Mouse (Mus musculus) heart, adult 9 months (tissue): Measurements from ENCODE around the gene Trpv6.

Source experiments
- DNase-seq, 2 experiments: peaks; one replicate each; pipeline ENCODE4 v3.0.0; 2022; ENCODE audit warnings: low spot score in 2 of 2

The Trpv6 gene

GRCm38 (mm10) chr6:41636178-41636577 lies at the start of gene Trpv6:
TSS of gene Trpv6 (minus strand) at chr6:41636405.
- DNase-seq: no peak

- no peak for DNase-seq
Measured at GRCm38 (mm10) chr6:41685596-41685995, 49.4 kb upstream of the Trpv6 start.

- DNase-seq: no peak
Measured at GRCm38 (mm10) chr6:41684911-41685310, 48.7 kb upstream of the Trpv6 start.

DNA sequence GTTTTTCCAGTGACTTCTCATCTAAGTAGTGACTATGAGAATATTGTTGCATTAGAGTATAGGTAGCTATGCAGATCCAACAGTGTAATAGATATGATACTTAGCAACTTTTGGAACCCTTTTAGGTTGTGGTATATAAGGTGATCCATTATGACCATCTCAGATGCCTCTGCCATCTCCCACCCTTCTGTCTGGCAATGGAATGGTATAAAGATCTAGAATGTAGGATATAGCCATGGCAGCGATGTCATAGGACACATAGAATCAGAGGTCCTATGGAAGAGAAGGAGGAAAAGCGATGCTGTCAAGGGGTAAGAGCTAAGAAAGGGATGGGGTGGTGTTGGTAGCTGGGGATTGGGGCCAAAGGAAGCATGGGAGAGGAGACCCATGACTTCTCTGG lies 47.9 kb upstream of the Trpv6 start, which contains the start of gene Llcfc1:
Gene Llcfc1, plus strand, starts transcription at position 301 of the 400 bp plus-strand sequence.
- DNase-seq: no peak

GRCm38 (mm10) chr6:41681656-41682055 lies 45.5 kb upstream of the Trpv6 start:
- DNase-seq: no peak

- DNase-seq: no peak
Measured at GRCm38 (mm10) chr6:41680669-41681068, 44.5 kb upstream of the Trpv6 start, which contains the start of gene Trpv5. TSS of gene Trpv5 (minus strand) at chr6:41680769.

DNA sequence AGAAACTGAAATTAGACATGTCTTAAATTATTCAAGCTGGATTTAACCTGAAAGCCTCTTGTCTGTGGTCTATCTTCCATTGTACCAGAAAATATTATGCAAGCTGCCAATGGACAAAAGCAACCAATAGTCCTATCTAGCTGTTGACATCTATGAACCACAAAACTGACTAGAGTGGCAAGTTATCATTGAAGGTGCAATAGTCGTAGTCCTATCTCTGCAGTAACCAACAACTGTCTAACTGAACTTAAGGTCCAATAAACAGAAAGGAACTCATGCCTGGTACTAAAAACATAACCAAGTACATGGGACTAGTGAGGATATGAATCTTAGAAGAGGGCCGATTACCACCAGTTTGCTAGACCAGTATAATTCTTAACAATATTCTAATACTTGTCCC lies 40.3 kb upstream of the Trpv6 start:
- DNase-seq: no peak

- DNase-seq: no peak
Measured at GRCm38 (mm10) chr6:41662320-41662719, 26.1 kb upstream of the Trpv6 start.

GRCm38 (mm10) chr6:41658487-41658886 lies 22.3 kb upstream of the Trpv6 start:
- no peak for DNase-seq

DNA sequence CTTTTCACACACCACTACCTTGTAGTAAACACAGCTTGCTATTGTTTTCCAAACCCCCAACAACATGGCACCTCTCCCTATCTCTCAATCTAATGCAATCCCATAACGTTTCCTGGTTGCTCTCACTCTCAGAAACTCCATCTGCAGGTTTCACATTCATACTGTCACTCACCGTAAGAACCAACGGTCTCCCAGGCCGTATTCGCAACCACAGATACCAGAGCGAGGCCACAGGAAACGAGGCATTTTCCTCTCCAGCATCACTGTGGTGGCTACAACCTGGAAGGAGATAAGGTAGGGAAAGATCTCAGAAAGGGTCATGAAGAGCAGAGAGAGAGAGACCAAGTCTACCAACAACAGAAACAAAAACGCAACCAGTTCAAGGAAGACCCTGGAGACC lies 18.4 kb upstream of the Trpv6 start:
- DNase-seq: no peak

DNA sequence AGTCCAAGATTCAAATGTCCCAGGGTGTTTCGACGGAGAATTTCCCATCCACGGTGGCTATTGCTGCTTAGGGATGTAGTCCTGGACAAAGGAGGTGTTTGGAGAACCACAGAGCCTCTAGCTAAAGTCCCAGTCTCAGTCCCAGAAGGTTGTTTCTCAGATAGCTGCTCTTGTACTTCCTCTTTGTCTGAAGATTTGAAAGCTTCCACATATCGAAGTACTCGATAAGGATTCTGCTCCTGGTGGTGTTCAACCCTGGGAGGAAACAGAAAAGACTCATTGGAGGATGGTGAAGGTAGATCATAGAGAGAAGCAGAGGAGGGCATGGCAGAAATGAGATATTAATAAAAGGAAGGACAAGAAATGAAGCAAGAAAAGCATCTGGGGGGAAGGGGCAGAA lies 17.0 kb upstream of the Trpv6 start:
- DNase-seq: no peak

DNA sequence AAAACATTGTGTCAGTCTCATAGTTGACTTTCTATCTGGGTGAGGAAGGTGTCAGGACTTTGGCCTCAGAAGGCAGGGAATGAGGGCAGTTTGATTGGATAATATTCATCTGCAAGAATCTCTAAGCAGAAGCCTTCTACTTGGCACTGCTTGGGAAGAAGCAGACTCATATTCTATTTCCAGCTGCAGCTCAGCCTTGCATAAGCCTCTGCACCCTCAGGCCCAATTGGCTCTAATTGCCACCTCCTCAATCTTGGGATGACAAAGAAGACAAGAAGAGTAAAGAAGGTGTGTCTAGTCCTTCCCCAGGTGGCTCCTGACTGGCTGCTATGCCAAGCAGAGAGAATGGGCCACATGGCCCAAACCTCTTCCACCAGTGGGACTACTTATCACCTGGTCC lies 10.5 kb upstream of the Trpv6 start:
- DNase-seq: no peak

DNA sequence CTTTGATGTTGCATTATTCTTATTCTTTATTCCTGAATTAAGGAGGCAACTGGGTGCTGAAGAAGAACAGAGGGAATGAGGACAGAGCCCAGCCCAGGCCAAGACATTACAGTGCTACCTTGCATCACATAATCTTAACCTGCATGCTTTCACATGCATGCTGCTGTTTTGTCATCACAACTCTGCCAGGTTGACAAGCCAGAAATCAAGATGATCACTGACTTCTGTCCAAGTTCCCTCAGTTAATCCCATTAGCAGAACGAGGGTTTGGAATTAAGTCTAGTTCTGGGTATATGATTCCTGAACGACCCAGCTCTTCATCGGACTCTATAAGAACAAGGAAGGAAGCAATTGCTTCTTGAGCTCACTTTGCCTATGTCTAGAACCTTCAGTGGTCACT lies 10.0 kb upstream of the Trpv6 start:
- no peak for DNase-seq

DNA sequence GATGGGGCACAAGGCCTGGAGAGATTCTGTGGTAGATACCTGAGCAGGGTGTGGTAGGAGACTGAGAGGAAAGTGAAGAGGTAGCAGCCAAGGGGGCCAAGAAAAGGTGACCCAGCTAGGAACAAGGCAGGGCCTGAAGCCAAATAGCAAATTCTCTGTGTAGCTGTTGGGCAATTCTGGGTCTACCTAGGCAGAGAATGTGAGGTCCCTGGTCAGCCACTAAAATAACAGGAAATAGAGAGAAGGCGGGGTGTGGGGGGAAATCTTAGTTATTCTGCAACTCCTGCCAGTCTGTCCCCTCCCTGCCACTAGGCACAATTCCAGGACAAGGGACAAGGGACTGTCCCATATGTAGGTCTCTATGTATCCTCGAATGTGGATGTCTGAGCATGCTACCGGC lies 7.0 kb upstream of the Trpv6 start:
- DNase-seq: no peak

DNA sequence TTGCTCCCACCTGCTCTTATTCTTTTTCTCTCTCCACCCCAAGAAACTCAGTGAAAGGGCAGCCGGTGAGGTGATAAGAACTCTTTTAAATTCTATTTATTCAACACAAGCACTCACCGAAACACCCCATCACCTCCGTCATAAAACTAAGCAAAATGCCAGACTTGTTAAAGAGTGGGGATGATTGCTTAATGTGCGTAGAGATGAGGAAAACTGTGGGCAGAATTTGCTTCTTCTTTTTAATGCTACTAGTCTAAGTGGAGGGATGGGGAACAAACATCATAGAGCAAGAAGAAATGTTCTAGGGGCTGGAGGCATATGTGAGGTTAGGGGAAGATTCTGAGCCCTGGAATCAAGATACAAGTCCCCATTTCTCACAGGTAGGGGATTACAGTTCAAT lies 6.6 kb upstream of the Trpv6 start:
- DNase-seq: no peak

- DNase-seq: no peak
Measured at GRCm38 (mm10) chr6:41641173-41641866, 5.1 kb upstream of the Trpv6 start.

DNA sequence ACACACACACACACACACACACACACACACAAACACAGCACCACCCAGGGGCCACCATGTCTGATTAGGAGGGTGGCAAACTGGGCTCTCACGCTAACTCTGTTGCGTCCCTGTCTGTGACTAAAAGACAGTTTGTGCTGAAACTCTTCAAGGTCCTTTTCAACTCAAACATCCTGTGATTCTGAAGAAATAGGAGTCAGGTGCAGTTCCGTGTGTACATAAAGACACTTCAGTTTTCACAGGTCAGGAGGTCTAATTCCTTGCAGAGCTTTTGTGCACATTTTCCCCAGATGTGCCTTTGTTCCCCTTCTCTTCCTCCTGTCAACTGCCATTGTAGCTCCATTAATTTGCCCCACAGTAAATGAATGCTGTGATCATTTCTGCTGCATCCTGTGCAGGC lies 4.2 kb upstream of the Trpv6 start:
- no peak for DNase-seq

- no peak for DNase-seq
Measured at GRCm38 (mm10) chr6:41637927-41638506, 1.8 kb upstream of the Trpv6 start.

GRCm38 (mm10) chr6:41637393-41637792 lies 1.2 kb upstream of the Trpv6 start:
- no peak for DNase-seq

DNA sequence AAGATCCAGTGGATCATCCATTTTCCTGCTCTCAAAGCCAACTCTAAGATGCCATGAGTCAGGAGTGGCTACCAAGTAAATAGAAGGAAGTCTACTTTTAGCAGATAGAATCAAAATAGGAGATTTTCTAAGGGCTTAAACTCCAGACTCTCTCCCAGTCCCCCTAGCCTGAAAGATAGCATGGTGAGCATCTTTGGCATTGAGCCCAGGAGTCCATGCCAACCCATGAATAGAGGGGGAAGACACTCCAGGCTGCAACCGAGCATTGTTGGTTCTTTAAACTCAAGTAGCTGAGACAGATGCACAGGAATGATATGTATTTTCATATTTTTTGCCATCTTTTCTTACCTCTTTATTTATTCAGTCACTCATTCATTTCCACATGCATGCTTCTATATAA lies 994 bp downstream of the Trpv6 start:
- no peak for DNase-seq

GRCm38 (mm10) chr6:41631549-41631948 lies 4.7 kb downstream of the Trpv6 start:
- DNase-seq: no peak

DNA sequence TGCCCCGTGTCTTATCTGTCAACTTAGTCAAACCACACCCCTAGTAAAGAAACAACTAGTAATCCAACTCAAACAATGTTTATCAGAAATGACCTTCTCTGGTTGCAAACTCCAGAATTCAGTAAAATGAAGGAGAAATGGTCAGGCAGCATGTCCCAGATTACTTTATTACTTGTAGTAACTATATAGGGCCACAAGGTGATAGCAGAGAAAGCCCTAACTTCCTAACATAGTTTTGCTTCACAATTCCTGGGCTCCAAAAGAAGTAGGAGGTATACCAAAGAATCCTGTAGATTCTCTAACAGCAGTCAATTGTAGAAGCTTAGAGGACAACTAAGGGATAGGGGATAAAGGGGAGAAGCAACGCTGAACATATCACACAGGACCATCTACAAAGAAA lies 5.4 kb downstream of the Trpv6 start:
- no peak for DNase-seq

DNA sequence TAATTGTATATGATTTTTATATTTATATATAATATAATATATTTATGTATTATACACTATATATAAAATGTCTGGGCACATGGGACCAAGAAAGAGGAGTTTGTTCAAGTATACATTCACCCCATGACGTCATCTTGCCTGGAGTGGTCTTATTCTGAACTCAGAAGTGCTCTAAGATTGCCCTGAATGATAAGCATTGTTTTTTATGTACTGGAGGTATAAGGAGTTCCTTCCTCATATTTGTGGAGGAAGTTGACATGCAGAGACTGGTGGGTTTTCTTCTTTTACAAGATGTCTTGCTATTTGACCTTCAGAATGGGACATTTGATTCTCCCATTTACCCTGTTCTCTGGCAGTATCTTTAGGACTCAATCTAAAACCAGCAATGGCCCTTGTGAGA lies 8.0 kb downstream of the Trpv6 start:
- no peak for DNase-seq

DNA sequence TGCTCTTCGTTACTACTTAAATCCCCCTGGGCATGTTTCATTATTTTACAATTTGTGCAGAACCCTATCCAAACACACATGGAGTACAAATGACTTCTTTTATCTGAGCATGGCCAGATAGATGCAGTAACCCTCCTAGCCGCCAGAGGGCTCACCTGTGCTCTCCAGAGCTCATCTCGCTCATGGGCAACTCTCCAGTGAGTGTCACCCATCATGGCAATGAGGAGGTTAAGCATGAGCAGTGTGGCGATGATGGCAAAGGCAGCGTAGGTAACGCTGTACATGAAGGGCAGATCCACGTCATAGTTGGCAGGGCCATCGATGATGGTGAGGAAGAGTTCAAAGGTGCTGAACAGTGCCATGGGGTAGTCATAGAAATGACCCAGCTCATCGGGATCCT lies 13.5 kb downstream of the Trpv6 start:
- DNase-seq: no peak
